Mouse (Mus musculus): ENCODE results near the gene Mllt3. TPM values are rescaled to one million over a fixed set of nuclear protein-coding genes. Genes with fewer than 3 reads are reported as not detected.

Mllt3 gene
- total and polyA plus RNA-seq, 2 experiments, result 0.62 to 2.6 TPM

- Histone ChIP-seq H3K4me1 (ENCODE audit: control insufficient read depth, insufficient read depth, low read length) (no peaks in the 10 kb centered on the region), H3K27ac (replicated peaks; ENCODE audit: insufficient read depth, low read depth, low read length) (no peak overlapping the region), H3K27me3 (ENCODE audit: control insufficient read depth, insufficient read depth, low read length) (no peaks in the 10 kb centered on the region), H3K36me3 (ENCODE audit: control insufficient read depth, insufficient read depth, low read length) (no peaks in the 10 kb centered on the region), H3K4me3 (ENCODE audit: insufficient read depth, low read depth, low read length) (no peak overlapping the region), H3K79me2 (ENCODE audit: control insufficient read depth, insufficient read depth, low read length) (no peaks in the 10 kb centered on the region; the same call in 1 of the 2 replicates), H3K9ac (ENCODE audit: low read depth, low read length) (no peak overlapping the region)
- TF ChIP-seq CTCF (IDR thresholded peaks at IDR 0.05; ENCODE audit: low read depth, low read length), result no peak
- TF ChIP-seq POLR2A (IDR thresholded peaks at IDR 0.05; ENCODE audit: extremely low read depth, insufficient read depth, low read length), result no peak
- 91% methylated on average over 8 of the region's 8 CpGs for WGBS
- DNase-seq (ENCODE audit: extremely low read depth, low read depth, low spot score), result no peak
Observed at GRCm38 (mm10) chr4:87930356-87931245, 102.6 kb downstream of the Mllt3 start.

- no peak for DNase-seq (ENCODE audit: extremely low read depth, low read depth, low spot score)
- 79% methylated on average over 3 of the region's 3 CpGs for WGBS
Observed at GRCm38 (mm10) chr4:87928603-87929199, 104.5 kb downstream of the Mllt3 start.

GRCm38 (mm10) chr4:87927354-87927753, 105.8 kb downstream of the Mllt3 start:
- Histone ChIP-seq H3K4me3 (ENCODE audit: insufficient read depth, low read depth, low read length) (no peak overlapping the region), H3K36me3 (ENCODE audit: control insufficient read depth, insufficient read depth, low read length) (no peaks in the 10 kb centered on the region), H3K27ac (replicated peaks; ENCODE audit: insufficient read depth, low read depth, low read length) (no peak overlapping the region), H3K79me2 (ENCODE audit: control insufficient read depth, insufficient read depth, low read length) (no peaks in the 10 kb centered on the region; the same call in 1 of the 2 replicates), H3K9ac (ENCODE audit: low read depth, low read length) (no peak overlapping the region), H3K4me1 (ENCODE audit: control insufficient read depth, insufficient read depth, low read length) (no peaks in the 10 kb centered on the region), H3K27me3 (ENCODE audit: control insufficient read depth, insufficient read depth, low read length) (no peaks in the 10 kb centered on the region)
- no peak for DNase-seq (ENCODE audit: extremely low read depth, low read depth, low spot score)
- TF ChIP-seq CTCF (IDR thresholded peaks at IDR 0.05; ENCODE audit: low read depth, low read length) (no peak), POLR2A (IDR thresholded peaks at IDR 0.05; ENCODE audit: extremely low read depth, insufficient read depth, low read length) (no peak)
- 77% methylated on average over 10 of the region's 10 CpGs for WGBS

More at GRCm38 (mm10) chr4:87928603-87929199, 104.5 kb downstream of the Mllt3 start:
- Histone ChIP-seq H3K27ac (replicated peaks; ENCODE audit: insufficient read depth, low read depth, low read length) (no peak overlapping the region), H3K9ac (ENCODE audit: low read depth, low read length) (no peak overlapping the region), H3K27me3 (ENCODE audit: control insufficient read depth, insufficient read depth, low read length) (no peaks in the 10 kb centered on the region), H3K36me3 (ENCODE audit: control insufficient read depth, insufficient read depth, low read length) (no peaks in the 10 kb centered on the region), H3K79me2 (ENCODE audit: control insufficient read depth, insufficient read depth, low read length) (no peaks in the 10 kb centered on the region; the same call in 1 of the 2 replicates), H3K4me3 (ENCODE audit: insufficient read depth, low read depth, low read length) (no peak overlapping the region), H3K4me1 (ENCODE audit: control insufficient read depth, insufficient read depth, low read length) (no peaks in the 10 kb centered on the region)
- TF ChIP-seq CTCF (IDR thresholded peaks at IDR 0.05; ENCODE audit: low read depth, low read length) (no peak), POLR2A (IDR thresholded peaks at IDR 0.05; ENCODE audit: extremely low read depth, insufficient read depth, low read length) (no peak)

GRCm38 (mm10) chr4:87920664-87921063, 112.5 kb downstream of the Mllt3 start:
- DNase-seq (ENCODE audit: extremely low read depth, low read depth, low spot score), result no peak
- TF ChIP-seq POLR2A (IDR thresholded peaks at IDR 0.05; ENCODE audit: extremely low read depth, insufficient read depth, low read length), result no peak
- TF ChIP-seq CTCF (IDR thresholded peaks at IDR 0.05; ENCODE audit: low read depth, low read length), result no peak
- H3K4me1 ChIP-seq (ENCODE audit: control insufficient read depth, insufficient read depth, low read length), result no peaks in the 10 kb centered on the region
- H3K4me3 ChIP-seq (ENCODE audit: insufficient read depth, low read depth, low read length), result no peak overlapping the region
- H3K79me2 ChIP-seq (ENCODE audit: control insufficient read depth, insufficient read depth, low read length), result no peaks in the 10 kb centered on the region; the same call in 1 of the 2 replicates
- no peak overlapping the region for H3K27ac ChIP-seq (replicated peaks; ENCODE audit: insufficient read depth, low read depth, low read length)
- 91% methylated on average over 8 of the region's 8 CpGs for WGBS
- no peak overlapping the region for H3K9ac ChIP-seq (ENCODE audit: low read depth, low read length)
- H3K27me3 ChIP-seq (ENCODE audit: control insufficient read depth, insufficient read depth, low read length), result no peaks in the 10 kb centered on the region
- no peaks in the 10 kb centered on the region for H3K36me3 ChIP-seq (ENCODE audit: control insufficient read depth, insufficient read depth, low read length)

- no peak for DNase-seq (ENCODE audit: extremely low read depth, low read depth, low spot score)
- Histone ChIP-seq H3K4me1 (ENCODE audit: control insufficient read depth, insufficient read depth, low read length) (no peaks in the 10 kb centered on the region), H3K9ac (ENCODE audit: low read depth, low read length) (no peak overlapping the region), H3K27ac (replicated peaks; ENCODE audit: insufficient read depth, low read depth, low read length) (no peak overlapping the region), H3K36me3 (ENCODE audit: control insufficient read depth, insufficient read depth, low read length) (no peaks in the 10 kb centered on the region), H3K4me3 (ENCODE audit: insufficient read depth, low read depth, low read length) (no peak overlapping the region), H3K79me2 (ENCODE audit: control insufficient read depth, insufficient read depth, low read length) (no peaks in the 10 kb centered on the region), H3K27me3 (ENCODE audit: control insufficient read depth, insufficient read depth, low read length) (no peaks in the 10 kb centered on the region)
- TF ChIP-seq POLR2A (IDR thresholded peaks at IDR 0.05; ENCODE audit: extremely low read depth, insufficient read depth, low read length) (no peak), CTCF (IDR thresholded peaks at IDR 0.05; ENCODE audit: low read depth, low read length) (no peak)
- 76% methylated on average over 6 of the region's 6 CpGs for WGBS
Observed at GRCm38 (mm10) chr4:87911172-87911994, 121.8 kb downstream of the Mllt3 start.

All from liver, adult 2 months (tissue).